Mouse (Mus musculus) lung, postnatal 0 days (tissue): ENCODE measurements at regions not wholly inside any gene's neighbourhood (a gene's known extent, or its start where the extent isn't known, plus 50 kb on each side); places are given as distances from the start of the nearest gene placed in this dataset.

Experiments used
- CTCF ChIP-seq: IDR thresholded peaks from 2 replicates; pipeline ENCODE4 v1.5.1; 2016; ENCODE audit warnings: antibody characterized with exemption, mild to moderate bottlenecking
- EP300 ChIP-seq: IDR thresholded peaks from 2 replicates; pipeline ENCODE4 v1.6.1; 2016; ENCODE audit warnings: antibody characterized with exemption, mild to moderate bottlenecking, control low read depth

DNA sequence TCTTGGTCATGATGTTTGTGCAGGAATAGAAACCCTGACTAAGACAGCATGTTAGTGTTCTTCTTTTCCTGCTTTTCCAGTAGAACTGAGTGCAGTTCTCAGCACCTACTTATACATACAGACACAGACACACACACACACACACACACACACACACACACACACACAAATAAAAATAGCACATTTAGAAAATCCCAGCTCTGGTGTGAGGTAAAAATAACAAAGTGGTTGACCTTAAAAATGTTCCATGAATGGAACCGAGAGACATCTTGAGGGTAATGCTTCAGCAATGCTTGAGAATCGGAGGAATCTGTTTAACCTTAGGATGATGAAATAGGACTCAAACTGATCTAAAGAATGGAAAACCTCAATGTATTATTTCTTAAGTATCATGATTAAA lies 84.4 kb upstream of the Ankrd1 start:
- TF ChIP-seq CTCF (no peak), EP300 (no peak)
